Mouse (Mus musculus) midbrain, embryonic 11.5 days (tissue): ENCODE results near the gene Tecpr2. TPM values are rescaled to one million over a fixed set of nuclear protein-coding genes. Genes with fewer than 3 reads are reported as not detected.

Source experiments
- ATAC-seq: fragments of 200-750 bp; cut with Nextera tagmentation; 2 replicates; pipeline ENCODE4 v1.8.0; 2017; ENCODE audit warnings: moderate TSS enrichment, moderate library complexity; ENCODE audit not compliant: low FRiP score
- DNase-seq: peaks from one replicate; pipeline ENCODE4 v3.0.0; 2015; ENCODE audit warnings: low spot score; ENCODE audit errors: missing footprints
- H3K27ac ChIP-seq: fragments of 300-500 bp; sonication (generic); 2 replicates; pipeline ENCODE4 v1.5.1; 2014; ENCODE audit warnings: low read depth, low read length
- H3K27me3 ChIP-seq: fragments of 300-500 bp; sonication (generic); 2 replicates; pipeline ENCODE4 v1.6.1; 2014; ENCODE audit warnings: mild to moderate bottlenecking, low read length, moderate library complexity, mixed read lengths; ENCODE audit not compliant: control insufficient read depth, insufficient read depth
- H3K36me3 ChIP-seq: fragments of 300-500 bp; sonication (generic); 2 replicates; pipeline ENCODE4 v1.6.1; 2014; ENCODE audit warnings: mild to moderate bottlenecking, low read length, moderate library complexity, mixed read lengths; ENCODE audit not compliant: control insufficient read depth, insufficient read depth
- H3K4me1 ChIP-seq: fragments of 300-500 bp; sonication (generic); 2 replicates; pipeline ENCODE4 v1.6.1; 2014; ENCODE audit warnings: low read length; ENCODE audit not compliant: control insufficient read depth, insufficient read depth
- H3K4me2 ChIP-seq: fragments of 300-500 bp; sonication (generic); 2 replicates; pipeline ENCODE4 v1.6.1; 2014; ENCODE audit warnings: mild to moderate bottlenecking, moderate library complexity
- H3K4me3 ChIP-seq: fragments of 300-500 bp; sonication (generic); 2 replicates; pipeline ENCODE4 v1.5.1; 2014; ENCODE audit warnings: low read depth, low read length
- H3K9ac ChIP-seq: fragments of 300-500 bp; sonication (generic); 2 replicates; pipeline ENCODE4 v1.6.1; 2014; ENCODE audit warnings: low read length
- H3K9me3 ChIP-seq: fragments of 300-500 bp; sonication (generic); 2 replicates; pipeline ENCODE4 v1.6.1; 2016; ENCODE audit warnings: low read length; ENCODE audit not compliant: control insufficient read depth
- WGBS: fragments of 180-500 bp; shearing (Covaris S2); extraction: QIAGEN DNeasy Blood & Tissue Kit; methylation state at CpG from one replicate; pipeline ENCODE4 v1.1.7; 2014; 5-methylcytosine and 5-hydroxymethylcytosine counted together
- polyA plus RNA-seq: library from polyadenylated mRNA; unstranded; fragments of >200 nt; fragmentation: Nextera tagmentation; extraction: Ambion mirVana; gene quantifications from 2 replicates; pipeline ENCODE4 v1.2.1, GENCODE M21; 2014

Gene Tecpr2
- polyA plus RNA-seq, 1 experiment from 2014 or later, result 4.2 TPM

DNA sequence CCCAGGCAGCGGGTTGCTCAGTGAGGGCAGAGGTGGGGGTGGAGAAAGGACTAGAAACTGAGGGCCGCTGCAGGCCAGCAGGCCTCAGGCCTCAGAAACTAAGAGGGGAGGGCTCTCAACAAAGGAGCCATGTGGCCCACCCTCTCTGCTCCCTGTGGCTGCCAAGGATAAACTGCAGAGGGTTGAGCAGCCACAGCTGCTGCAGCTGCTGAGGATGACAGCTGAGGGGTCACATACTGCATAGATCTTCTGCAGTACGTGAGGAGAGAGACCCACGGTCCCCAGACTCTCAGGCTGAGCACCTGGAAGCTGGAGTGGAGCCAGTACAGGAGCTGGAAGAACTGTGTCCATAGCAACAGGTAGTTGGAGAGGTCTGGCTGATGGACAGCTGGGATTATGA lies 95.5 kb downstream of the Tecpr2 start:
- no peaks in the 10 kb centered on the region for H3K36me3 ChIP-seq
- no peak overlapping the region for H3K4me3 ChIP-seq
- H3K4me1 ChIP-seq, result no peaks in the 10 kb centered on the region
- H3K4me2 ChIP-seq, result no peak overlapping the region
- no peak overlapping the region; the same call in 1 of the 2 replicates for H3K9ac ChIP-seq
- 0 out of 2 replicates have a peak, but pooled peaks cover 4% of the 10 kb centered on the region for H3K27me3 ChIP-seq
- 85% methylated on average over 4 of the region's 4 CpGs for WGBS
- no peak overlapping the region for H3K27ac ChIP-seq
- ATAC-seq (no peak), DNase-seq (no peak)
- no peaks in the 10 kb centered on the region for H3K9me3 ChIP-seq

DNA sequence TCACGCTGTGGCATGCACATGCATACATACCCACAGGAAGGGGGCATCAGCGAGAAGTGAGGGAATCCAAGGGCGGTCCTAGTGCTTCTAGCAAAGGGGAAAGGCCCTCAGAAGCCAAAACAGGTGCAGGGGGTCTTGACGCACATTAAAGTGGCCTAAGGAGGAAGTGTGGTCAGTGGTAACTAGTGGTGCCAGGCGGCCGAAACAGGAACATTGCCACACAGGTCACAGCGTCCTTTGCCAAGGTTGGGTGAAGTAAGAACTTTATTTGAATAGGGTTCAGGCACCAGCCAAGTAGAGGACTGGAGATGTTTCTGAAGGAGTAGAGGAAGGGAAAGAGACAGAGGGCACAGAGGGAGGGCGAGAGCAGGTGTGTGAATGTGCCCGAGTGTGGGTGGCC lies 96.1 kb downstream of the Tecpr2 start:
- WGBS, result 83% methylated on average over 9 of the region's 9 CpGs
- H3K4me1 ChIP-seq, result no peaks in the 10 kb centered on the region
- H3K27ac ChIP-seq, result no peak overlapping the region
- H3K4me3 ChIP-seq, result no peak overlapping the region
- H3K9me3 ChIP-seq, result no peaks in the 10 kb centered on the region
- H3K36me3 ChIP-seq, result no peaks in the 10 kb centered on the region
- no peak overlapping the region for H3K9ac ChIP-seq
- no peaks in the 10 kb centered on the region for H3K27me3 ChIP-seq
- DNase-seq (peak; percentile 39), ATAC-seq (no peak)
- H3K4me2 ChIP-seq, result no peak overlapping the region

DNA sequence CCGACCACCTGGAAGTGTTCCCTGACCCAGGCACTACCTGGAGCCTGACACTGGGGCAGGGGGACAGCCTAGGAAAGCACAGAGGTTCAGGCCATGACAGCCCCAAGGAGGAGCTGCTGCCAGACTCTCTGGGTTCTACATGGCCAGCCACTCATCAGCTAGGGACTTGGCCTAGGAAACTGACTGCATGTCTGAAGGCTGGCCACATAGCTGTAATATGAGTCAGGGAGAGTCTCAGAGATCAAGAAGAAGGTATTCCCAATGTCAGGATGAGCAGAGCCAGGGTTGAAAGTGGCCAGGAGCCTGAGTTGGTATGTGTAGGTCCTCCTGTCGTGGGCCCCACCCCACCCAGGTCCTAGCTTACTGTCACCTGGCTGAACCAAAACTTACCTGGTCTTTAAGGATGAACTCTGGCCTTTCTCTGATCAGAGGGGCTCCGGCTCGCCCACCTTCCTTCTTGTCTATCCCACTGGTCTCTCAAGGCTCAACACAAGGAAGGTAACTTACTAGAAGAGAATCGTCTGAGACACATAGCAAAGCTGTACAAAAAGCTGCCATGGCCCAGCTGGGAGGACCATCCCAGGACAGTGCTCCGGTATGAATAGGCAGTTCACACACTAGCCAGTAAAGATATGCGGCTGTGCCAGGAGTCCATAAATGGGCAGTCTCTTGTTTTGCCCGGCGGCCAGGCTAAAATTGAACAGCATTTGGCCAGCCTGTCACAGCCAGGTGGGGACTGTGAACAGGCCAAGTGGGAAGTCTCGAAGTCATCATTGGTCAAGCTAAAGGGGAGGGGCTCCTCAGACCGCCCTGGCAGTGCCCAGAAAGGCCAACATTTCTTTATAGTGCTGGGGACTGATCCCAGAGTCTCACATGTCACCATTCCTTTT lies 97.7 kb downstream of the Tecpr2 start:
- Histone ChIP-seq H3K9ac (no peak overlapping the region), H3K36me3 (no peaks in the 10 kb centered on the region), H3K4me1 (0 out of 2 replicates have a peak, but pooled peaks cover 4% of the 10 kb centered on the region), H3K4me2 (no peak overlapping the region), H3K4me3 (no peak overlapping the region), H3K9me3 (no peaks in the 10 kb centered on the region), H3K27me3 (no peaks in the 10 kb centered on the region), H3K27ac (no peak overlapping the region)
- WGBS, result 89% methylated on average over 11 of the region's 11 CpGs
- DNase-seq (peak; percentile 66), ATAC-seq (no peak)

DNA sequence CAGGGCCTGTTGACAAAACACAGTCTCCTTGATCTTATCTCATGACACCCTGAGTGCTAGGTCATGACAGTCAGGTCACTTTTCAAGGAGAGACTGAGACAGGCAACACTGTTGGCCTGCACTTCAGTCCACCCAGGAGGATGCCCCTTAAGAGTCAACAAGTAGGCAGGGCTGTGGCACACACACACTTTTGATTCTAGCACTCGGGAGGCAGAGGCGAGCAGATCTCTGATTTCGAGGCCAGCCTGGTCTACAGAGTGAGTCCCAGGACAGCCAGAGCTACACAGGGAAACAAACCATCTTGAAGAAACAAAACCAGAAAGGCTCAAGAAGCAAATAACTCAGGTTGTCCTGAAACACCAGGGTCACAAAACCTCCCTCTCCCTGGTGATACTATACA lies 100.3 kb downstream of the Tecpr2 start:
- H3K27me3 ChIP-seq, result no peaks in the 10 kb centered on the region
- H3K4me3 ChIP-seq, result no peak overlapping the region
- no peak overlapping the region for H3K4me2 ChIP-seq
- peak; percentile 75 for DNase-seq
- 0 out of 2 replicates have a peak, but pooled peaks cover 6% of the 10 kb centered on the region for H3K4me1 ChIP-seq
- no peak overlapping the region for H3K27ac ChIP-seq
- WGBS, result 93% methylated on average over 3 of the region's 3 CpGs
- no peak for ATAC-seq
- H3K9me3 ChIP-seq, result no peaks in the 10 kb centered on the region
- no peak overlapping the region for H3K9ac ChIP-seq
- no peaks in the 10 kb centered on the region for H3K36me3 ChIP-seq

DNA sequence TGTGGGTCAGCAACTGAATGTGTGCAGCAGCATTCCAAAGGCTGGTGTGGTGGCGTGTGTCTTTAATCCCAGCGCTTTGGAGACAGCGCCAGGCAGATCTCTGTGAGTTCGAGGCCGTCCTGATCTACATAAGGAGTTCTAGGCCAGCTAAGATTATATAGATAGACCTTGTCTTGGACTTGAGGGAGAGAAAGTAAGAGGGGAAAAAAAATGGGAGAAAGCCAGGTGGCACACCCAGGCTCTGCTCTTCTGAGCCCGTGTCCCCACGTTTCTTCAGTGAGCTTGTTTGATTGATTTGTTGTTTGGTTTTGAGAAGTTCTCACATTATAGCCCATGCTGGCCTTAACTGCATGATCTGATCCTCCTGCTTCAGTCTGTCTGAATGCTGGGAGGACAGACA lies 101.4 kb downstream of the Tecpr2 start:
- Histone ChIP-seq H3K4me1 (0 out of 2 replicates have a peak, but pooled peaks cover 6% of the 10 kb centered on the region), H3K27me3 (no peaks in the 10 kb centered on the region), H3K9ac (no peak overlapping the region), H3K4me3 (no peak overlapping the region), H3K4me2 (no peak overlapping the region), H3K9me3 (no peaks in the 10 kb centered on the region), H3K27ac (no peak overlapping the region), H3K36me3 (no peaks in the 10 kb centered on the region)
- ATAC-seq, result no peak
- 97% methylated on average over 7 of the region's 7 CpGs for WGBS
- DNase-seq, result peak; percentile 51

DNA sequence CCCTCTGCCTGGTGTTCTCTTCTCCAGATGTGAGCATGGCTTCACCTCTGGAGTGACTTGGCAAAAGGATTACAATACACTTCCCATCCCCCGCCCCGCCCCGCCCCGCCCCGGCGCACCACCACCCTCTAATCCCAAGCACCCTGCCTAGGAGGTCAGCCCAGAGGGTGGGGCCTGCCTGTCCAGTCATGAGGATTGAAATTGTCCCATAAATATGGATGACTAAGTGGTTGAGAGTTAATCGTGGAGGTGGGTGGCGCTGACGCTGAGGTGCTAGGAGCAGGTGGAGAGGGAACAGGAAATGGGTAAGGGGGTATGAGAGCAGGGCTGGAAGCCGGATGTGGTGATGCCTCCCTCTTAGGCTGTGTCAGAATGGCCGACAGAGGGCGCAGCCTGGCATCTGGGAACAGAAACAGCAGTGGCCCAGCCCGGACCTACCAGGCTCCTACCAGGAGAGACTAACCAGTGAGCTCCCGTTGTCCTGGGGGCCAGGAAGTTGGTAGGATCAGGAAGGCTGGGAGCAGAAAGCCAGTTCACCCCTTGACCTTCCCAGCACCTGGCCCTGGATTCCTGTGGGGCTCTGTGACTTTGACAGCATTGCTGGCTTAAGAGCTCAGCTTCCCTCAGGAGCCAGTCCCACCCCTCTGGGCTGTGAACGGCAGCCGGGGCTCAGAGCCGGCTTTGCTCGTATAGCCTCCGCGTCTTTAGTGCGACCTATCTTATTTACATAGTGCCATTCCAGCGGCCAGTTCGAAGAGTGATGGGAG lies 102.5 kb downstream of the Tecpr2 start:
- Histone ChIP-seq H3K27ac (peak overlapping the region; percentile 50), H3K9me3 (no peaks in the 10 kb centered on the region), H3K9ac (peak overlapping the region; percentile 68), H3K27me3 (no peaks in the 10 kb centered on the region), H3K4me3 (peak overlapping the region; percentile 43), H3K4me2 (peak overlapping the region; percentile 55), H3K4me1 (0 out of 2 replicates have a peak, but pooled peaks cover 6% of the 10 kb centered on the region), H3K36me3 (no peaks in the 10 kb centered on the region)
- peak; percentile 90 for ATAC-seq
- peak; percentile 98 for DNase-seq
- WGBS, result 2% methylated on average over 23 of the region's 23 CpGs

DNA sequence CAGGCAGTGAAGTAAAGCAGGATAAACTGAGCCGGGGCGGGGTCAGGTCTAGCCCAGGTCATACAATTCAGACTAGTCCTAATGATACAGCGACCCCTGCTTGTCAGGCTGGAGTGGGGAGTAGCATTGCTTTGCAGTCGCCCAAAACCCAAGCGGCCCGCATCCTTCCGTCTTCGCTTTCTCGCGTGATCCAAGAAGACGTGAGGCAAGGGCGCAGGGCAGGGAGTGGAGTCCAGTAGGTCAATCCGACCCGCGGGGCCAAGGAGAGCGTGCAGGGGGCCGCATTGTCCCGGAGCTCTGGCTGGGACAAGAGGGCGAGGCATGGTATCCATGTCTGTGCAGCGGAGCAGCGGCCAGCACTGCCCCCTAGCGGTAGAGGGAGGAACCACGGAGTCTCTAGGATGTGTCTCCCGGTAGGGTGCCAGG lies 103.1 kb downstream of the Tecpr2 start:
- H3K27ac ChIP-seq, result peak overlapping the region; percentile 50; the same call in 1 of the 2 replicates
- DNase-seq (peak; percentile 100), ATAC-seq (peak; percentile 91)
- 0% methylated on average over 24 of the region's 24 CpGs for WGBS
- H3K27me3 ChIP-seq, result no peaks in the 10 kb centered on the region
- H3K9ac ChIP-seq, result peak overlapping the region; percentile 68
- 0 out of 2 replicates have a peak, but pooled peaks cover 6% of the 10 kb centered on the region for H3K4me1 ChIP-seq
- H3K9me3 ChIP-seq, result no peaks in the 10 kb centered on the region
- peak overlapping the region; percentile 55 for H3K4me2 ChIP-seq
- H3K36me3 ChIP-seq, result no peaks in the 10 kb centered on the region
- H3K4me3 ChIP-seq, result peak overlapping the region; percentile 43

DNA sequence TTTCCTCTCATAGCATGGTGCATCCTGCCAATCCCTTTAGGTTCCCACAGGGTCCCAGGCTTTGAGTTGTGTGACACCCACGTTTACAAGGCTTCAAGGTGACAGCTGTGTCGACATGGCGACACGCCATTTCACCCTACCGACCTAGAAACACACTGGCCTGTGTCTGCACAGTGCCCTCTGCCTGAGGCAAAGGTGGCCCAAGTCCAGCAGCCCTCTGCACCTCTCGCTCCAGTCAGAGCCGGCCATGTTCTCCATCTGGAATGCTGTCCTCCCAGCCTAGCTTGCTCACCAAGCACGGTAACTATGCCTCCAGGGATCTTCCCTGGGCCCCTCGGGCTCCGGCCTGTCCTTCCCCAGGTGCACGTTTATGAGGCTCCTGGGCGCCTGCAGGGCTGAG lies 103.7 kb downstream of the Tecpr2 start:
- Histone ChIP-seq H3K27ac (no peak overlapping the region), H3K9ac (no peak overlapping the region), H3K36me3 (no peaks in the 10 kb centered on the region), H3K4me2 (no peak overlapping the region), H3K4me3 (no peak overlapping the region), H3K27me3 (no peaks in the 10 kb centered on the region), H3K9me3 (no peaks in the 10 kb centered on the region), H3K4me1 (0 out of 2 replicates have a peak, but pooled peaks cover 6% of the 10 kb centered on the region)
- DNase-seq (no peak), ATAC-seq (no peak)
- WGBS, result 82% methylated on average over 12 of the region's 12 CpGs

DNA sequence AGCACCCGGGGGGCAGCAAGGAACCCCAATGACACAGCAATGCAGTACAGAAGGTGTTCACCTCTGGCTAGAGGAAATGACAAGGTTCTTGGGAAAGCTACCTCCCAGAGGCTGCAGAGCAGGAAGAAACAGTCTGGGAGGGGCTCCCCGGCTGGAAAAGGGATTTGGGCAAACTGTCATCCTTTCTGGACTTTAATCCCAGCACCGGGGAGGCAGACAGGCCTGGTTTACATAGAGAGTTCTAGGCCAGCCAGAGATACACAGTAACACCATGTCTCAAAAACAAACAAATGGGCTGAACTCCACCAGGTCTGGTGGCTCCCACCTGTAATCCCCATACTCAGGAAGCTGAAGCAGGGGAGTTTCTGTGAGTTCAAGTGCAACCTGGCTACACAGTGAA lies 104.2 kb downstream of the Tecpr2 start:
- 80% methylated on average over 3 of the region's 3 CpGs for WGBS
- no peak overlapping the region for H3K4me3 ChIP-seq
- no peak for ATAC-seq
- no peaks in the 10 kb centered on the region for H3K36me3 ChIP-seq
- no peak for DNase-seq
- no peak overlapping the region for H3K9ac ChIP-seq
- H3K27ac ChIP-seq, result no peak overlapping the region
- 0 out of 2 replicates have a peak, but pooled peaks cover 6% of the 10 kb centered on the region for H3K4me1 ChIP-seq
- H3K4me2 ChIP-seq, result no peak overlapping the region
- H3K9me3 ChIP-seq, result peaks cover 3% of the 10 kb centered on the region; the same call in 1 of the 2 replicates
- H3K27me3 ChIP-seq, result no peaks in the 10 kb centered on the region
